Mouse (Mus musculus): ENCODE measurements around the gene Ccdc77. TPM values are rescaled to one million over a fixed set of nuclear protein-coding genes. Genes with fewer than 3 reads are reported as not detected.
A peak's percentile ranks its signal among the peaks of the same experiment; 100 is the strongest.

The Ccdc77 gene
- polyA plus RNA-seq, 1 experiment from 2014 or later, result 24.6 TPM

DNA sequence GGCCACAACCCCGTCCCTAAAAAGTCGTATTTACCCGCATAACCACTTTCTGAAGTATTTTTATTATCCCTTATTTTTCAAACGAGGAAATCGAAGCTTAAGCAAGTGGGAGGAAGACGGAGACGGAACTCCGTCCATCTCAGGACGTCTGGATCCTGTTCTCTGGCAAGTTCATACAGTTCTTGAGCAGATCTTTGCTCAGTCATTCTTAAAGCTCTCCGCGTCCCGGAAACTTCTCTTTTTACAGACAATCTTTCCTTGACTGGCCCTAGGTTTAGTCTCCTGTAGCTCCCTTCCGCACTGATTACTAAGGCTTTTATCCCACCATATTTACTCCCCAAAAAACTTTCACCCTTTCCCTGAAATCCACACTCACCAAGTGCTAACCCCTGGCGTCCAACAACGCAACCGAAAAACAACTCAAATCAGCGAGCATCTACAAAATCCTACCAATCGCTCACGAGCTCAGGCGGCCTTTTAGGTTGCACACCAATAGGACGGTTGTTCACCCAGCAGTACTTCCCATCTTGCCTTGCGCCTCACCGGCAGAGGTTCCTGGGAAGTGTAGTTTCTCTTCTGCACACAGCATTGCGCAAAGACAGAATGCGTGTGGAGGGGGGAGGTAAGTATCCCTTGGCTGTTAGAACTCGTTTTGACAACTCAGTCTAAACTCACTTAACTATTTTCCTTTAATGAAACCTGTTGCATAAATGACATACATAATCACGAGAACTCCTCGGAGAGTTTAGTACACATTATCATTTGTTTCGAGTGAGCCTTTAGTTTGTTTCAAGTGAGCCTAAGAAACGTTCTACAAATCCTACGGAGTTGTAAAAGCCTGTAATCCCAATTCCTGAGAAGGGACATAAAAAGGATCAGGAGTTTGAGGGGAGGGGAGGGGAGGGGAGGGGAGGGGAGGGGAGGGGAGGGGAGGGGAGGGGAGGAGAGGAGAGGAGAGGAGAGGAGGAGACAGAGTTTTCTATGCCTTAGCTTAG lies 6.9 kb downstream of the Ccdc77 start:
- 1% methylated on average over 31 of the region's 31 CpGs for WGBS
- H3K9me3 ChIP-seq, result no peaks in the 10 kb centered on the region
- H3K36me3 ChIP-seq, result peaks cover 12% of the 10 kb centered on the region; the same call in 1 of the 2 replicates
- ATAC-seq (ENCODE audit: low FRiP score, low read depth), result peak; percentile 98
- peaks cover 8% of the 10 kb centered on the region for H3K4me1 ChIP-seq
- H3K4me3 ChIP-seq, result peak overlapping the region; percentile 60
- H3K9ac ChIP-seq (replicated peaks), result peak overlapping the region; percentile 62
- H3K27me3 ChIP-seq, result no peaks in the 10 kb centered on the region
- peak overlapping the region; percentile 59 for H3K4me2 ChIP-seq (replicated peaks)
- peak overlapping the region; percentile 56 for H3K27ac ChIP-seq (replicated peaks)

DNA sequence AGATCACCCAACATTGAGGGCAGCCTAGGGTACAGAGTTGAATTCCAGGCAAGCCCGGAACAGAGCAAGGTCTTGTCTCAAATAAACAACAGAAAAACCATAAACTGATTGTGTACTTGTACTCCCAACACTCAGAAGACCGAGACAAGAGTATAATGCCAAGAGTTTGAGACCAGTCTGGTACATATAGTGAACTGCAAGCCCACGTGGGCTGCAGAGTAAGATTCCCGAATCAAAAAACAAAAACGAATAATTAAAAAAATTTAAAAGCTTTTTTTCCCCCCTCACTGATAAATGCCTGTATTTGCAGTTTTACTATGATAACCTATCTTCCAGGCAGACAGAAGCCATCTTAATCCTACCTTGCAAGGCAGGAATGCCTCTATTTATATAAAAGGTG lies 7.7 kb downstream of the Ccdc77 start:
- Histone ChIP-seq H3K36me3 (peaks cover 13% of the 10 kb centered on the region; the same call in 1 of the 2 replicates), H3K4me3 (peak overlapping the region; percentile 60), H3K27me3 (no peaks in the 10 kb centered on the region), H3K4me1 (peaks cover 8% of the 10 kb centered on the region), H3K9me3 (no peaks in the 10 kb centered on the region), H3K4me2 (replicated peaks) (peak overlapping the region; percentile 59), H3K27ac (replicated peaks) (peak overlapping the region; percentile 56; the same call in 1 of the 2 replicates), H3K9ac (replicated peaks) (peak overlapping the region; percentile 62)
- ATAC-seq (ENCODE audit: low FRiP score, low read depth), result no peak
- 43% methylated on average over 5 of the region's 5 CpGs for WGBS

DNA sequence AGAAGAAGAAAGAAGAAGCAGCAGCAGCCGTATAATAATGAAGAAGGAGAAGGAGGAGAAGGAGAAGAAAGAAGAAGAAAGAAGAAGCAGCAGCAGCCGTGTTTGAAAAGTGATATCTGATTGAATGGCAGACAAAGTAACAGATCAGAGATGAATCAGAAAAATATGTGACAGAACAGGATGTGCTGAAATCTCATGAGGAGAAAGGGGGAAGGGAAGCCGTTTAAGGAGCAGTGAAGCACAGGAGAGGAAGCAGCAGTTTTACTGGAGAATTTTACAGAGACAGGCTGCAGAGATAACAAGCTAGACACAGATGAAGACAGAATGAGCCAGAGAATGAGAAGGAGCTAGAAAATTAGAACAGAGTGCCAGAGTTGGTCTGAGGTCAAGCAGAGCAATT lies 15.2 kb downstream of the Ccdc77 start:
- Histone ChIP-seq H3K9me3 (no peaks in the 10 kb centered on the region), H3K4me1 (no peaks in the 10 kb centered on the region), H3K4me3 (no peak overlapping the region), H3K9ac (replicated peaks) (no peak overlapping the region), H3K27ac (replicated peaks) (no peak overlapping the region), H3K27me3 (no peaks in the 10 kb centered on the region), H3K36me3 (peaks cover 68% of the 10 kb centered on the region), H3K4me2 (replicated peaks) (no peak overlapping the region)
- ATAC-seq (ENCODE audit: low FRiP score, low read depth), result no peak
- 88% methylated on average over 3 of the region's 3 CpGs for WGBS

DNA sequence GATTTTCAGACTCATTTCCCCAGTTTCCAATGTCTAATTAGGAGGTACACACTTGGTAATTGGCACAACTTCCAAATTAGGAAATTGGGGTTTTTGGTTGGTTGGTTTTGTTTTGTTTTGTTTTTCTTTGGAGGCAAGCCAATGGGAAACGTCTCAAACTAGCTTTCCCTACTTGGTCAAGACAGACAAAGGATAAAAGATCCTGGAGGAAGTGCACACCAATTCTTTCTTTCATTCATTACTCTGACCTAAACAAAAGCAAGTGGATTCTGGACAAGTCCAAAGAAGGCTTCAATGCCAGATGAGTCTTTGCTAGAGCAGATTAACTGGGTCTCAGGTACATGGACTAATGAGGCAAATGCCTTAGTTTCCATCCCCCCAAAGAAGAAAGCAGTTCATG lies 20.2 kb downstream of the Ccdc77 start:
- H3K9me3 ChIP-seq, result no peaks in the 10 kb centered on the region
- H3K36me3 ChIP-seq, result peaks cover 79% of the 10 kb centered on the region
- no peak overlapping the region for H3K4me2 ChIP-seq (replicated peaks)
- H3K27ac ChIP-seq (replicated peaks), result no peak overlapping the region
- H3K9ac ChIP-seq (replicated peaks), result no peak overlapping the region
- H3K4me1 ChIP-seq, result no peaks in the 10 kb centered on the region
- no peaks in the 10 kb centered on the region for H3K27me3 ChIP-seq
- no peak for ATAC-seq (ENCODE audit: low FRiP score, low read depth)
- 77% methylated on average over 1 of the region's 1 CpGs for WGBS
- no peak overlapping the region for H3K4me3 ChIP-seq

DNA sequence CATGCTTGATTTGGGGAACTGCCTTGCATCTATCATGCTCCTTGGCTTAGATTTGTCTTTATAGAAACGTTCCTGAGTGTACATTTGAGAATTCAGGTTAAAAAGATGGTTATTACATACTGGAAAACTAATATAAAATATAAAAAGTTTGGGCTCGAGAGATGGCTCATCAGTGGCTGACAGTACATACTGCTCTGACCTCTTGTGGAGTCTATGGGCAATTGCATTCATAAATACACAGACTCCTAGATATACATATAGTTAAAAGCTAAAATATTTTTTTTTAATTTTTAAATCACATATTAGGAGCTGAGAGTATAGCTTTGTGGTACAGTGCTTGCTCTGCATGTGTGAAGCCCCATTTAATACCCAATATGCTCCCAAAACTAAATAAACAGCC lies 31.8 kb downstream of the Ccdc77 start:
- no peaks in the 10 kb centered on the region for H3K27me3 ChIP-seq
- H3K27ac ChIP-seq (replicated peaks), result no peak overlapping the region
- no peaks in the 10 kb centered on the region for H3K9me3 ChIP-seq
- peaks cover 82% of the 10 kb centered on the region for H3K36me3 ChIP-seq
- ATAC-seq (ENCODE audit: low FRiP score, low read depth), result no peak
- H3K4me3 ChIP-seq, result no peak overlapping the region
- no peak overlapping the region for H3K9ac ChIP-seq (replicated peaks)
- H3K4me1 ChIP-seq, result no peaks in the 10 kb centered on the region
- 85% methylated on average over 2 of the region's 2 CpGs for whole genome bisulfite sequencing
- H3K4me2 ChIP-seq (replicated peaks), result no peak overlapping the region

DNA sequence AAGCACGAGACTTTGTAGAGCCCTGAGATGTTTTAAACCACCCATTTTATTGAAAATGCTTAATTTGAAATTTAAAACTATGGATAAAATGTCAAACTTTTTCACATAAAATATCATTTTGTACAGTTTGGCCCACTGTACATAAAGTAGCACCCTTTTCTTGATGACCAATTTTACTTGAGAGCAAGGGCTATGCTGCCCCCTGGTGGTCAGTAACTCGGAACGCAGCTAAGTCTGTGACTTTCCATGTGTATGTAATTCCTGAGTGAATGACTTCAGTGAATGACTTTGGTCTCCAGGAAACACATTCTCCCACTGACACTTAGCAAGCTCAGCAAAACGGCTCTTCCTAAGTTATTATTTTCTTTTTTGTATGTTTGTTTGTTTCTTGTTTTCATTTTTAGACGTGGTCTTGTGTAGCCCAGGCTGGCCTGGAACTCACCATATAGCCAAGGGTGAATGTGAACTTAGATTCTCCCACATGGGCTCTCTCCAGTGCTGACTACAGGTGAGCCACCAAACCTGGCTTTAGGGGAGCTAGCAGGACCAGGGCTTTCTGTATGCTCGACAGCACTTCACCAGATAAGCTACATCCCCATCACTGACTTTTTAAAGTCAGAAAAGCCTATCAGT lies 39.8 kb downstream of the Ccdc77 start:
- ATAC-seq (ENCODE audit: low FRiP score, low read depth), result no peak
- Histone ChIP-seq H3K9me3 (no peaks in the 10 kb centered on the region), H3K27me3 (no peaks in the 10 kb centered on the region), H3K4me2 (replicated peaks) (no peak overlapping the region), H3K4me3 (no peak overlapping the region), H3K27ac (replicated peaks) (no peak overlapping the region), H3K9ac (replicated peaks) (no peak overlapping the region), H3K4me1 (no peaks in the 10 kb centered on the region), H3K36me3 (peaks cover 20% of the 10 kb centered on the region)
- WGBS, result 31% methylated on average over 6 of the region's 6 CpGs

DNA sequence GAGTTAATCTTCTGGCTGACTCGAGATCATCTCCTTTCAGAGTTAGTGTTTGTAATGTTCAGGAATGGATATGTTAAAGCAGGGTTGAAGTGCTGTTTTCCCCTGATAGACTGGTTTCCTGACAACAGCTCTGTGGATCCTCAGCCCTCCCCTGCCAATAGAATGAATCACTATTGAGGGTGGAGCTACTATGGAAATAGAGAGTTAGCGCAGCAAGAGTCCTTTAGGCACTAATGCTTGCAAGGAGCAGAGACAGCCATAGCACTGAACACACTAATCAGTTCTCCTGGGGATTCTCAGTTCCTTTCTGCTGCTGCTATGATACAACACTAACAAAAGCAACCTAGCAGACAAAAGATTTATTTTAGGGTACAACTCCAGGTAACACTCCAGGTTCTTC lies 43.8 kb downstream of the Ccdc77 start:
- Histone ChIP-seq H3K4me3 (no peak overlapping the region), H3K9me3 (no peaks in the 10 kb centered on the region), H3K4me2 (replicated peaks) (no peak overlapping the region), H3K27me3 (no peaks in the 10 kb centered on the region), H3K4me1 (no peaks in the 10 kb centered on the region), H3K9ac (replicated peaks) (no peak overlapping the region), H3K36me3 (peaks cover 9% of the 10 kb centered on the region), H3K27ac (replicated peaks) (no peak overlapping the region)
- 74% methylated on average over 2 of the region's 2 CpGs for WGBS
- no peak for ATAC-seq (ENCODE audit: low FRiP score, low read depth)

DNA sequence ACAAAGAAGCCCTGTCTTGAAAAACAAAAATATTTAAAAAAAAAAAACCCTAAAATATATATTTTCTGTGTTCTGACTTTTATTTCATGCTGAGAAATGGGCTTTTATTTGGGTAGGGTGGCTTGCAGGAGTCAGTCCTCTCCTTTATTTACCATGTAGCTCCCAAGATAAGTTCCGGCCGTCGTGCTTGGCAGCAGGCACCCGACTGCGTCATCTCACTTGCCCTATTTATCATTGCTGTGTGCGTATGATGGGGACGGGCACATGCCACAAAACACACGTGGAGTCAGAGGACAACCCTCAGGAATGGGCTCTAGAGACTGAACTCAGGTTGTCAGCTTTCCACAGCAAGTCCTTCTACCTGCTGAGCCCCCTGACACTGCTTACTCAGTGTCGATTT lies 45.0 kb downstream of the Ccdc77 start:
- 91% methylated on average over 9 of the region's 9 CpGs for WGBS
- no peaks in the 10 kb centered on the region for H3K27me3 ChIP-seq
- ATAC-seq (ENCODE audit: low FRiP score, low read depth), result no peak

DNA sequence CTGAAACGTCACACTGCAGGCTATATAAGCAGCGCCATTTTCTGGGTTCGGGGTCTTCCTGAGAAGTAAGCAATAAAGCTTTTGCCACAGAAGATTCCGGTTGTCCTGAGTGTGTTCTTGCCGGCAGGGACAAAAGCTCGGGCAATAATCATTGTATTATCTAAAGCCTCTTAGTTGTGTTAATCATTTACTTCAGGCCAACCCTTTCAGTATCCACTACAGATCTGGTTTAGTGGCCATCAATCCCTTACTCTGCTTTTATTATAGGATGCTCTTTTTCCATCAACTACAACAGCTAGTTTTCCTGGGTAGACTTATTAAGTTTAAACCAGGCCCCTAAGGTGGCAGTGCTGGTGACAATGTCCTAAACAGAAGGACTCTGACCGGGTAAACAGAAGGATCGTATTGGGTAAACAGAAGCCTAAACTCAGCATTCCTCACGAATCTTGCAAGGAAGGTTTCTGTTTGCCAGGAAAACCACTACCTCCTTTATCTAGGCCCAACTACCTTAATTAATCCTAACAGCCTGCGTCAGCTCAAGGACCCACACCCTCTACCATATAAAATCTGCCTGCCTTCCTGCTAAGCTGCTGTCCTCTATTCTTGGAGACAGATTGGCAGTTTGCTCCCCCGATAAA lies 45.8 kb downstream of the Ccdc77 start:
- no peaks in the 10 kb centered on the region for H3K9me3 ChIP-seq
- H3K9ac ChIP-seq (replicated peaks), result no peak overlapping the region
- no peaks in the 10 kb centered on the region for H3K27me3 ChIP-seq
- no peaks in the 10 kb centered on the region for H3K4me1 ChIP-seq
- no peak overlapping the region for H3K4me3 ChIP-seq
- H3K4me2 ChIP-seq (replicated peaks), result no peak overlapping the region
- no peak overlapping the region for H3K27ac ChIP-seq (replicated peaks)
- WGBS, result 82% methylated on average over 11 of the region's 11 CpGs
- ATAC-seq (ENCODE audit: low FRiP score, low read depth), result no peak
- no peaks in the 10 kb centered on the region for H3K36me3 ChIP-seq

More for the DNA sequence above, 45.0 kb downstream of the Ccdc77 start:
- Histone ChIP-seq H3K9ac (replicated peaks) (no peak overlapping the region), H3K4me3 (no peak overlapping the region), H3K4me1 (no peaks in the 10 kb centered on the region), H3K9me3 (no peaks in the 10 kb centered on the region), H3K36me3 (no peaks in the 10 kb centered on the region), H3K27ac (replicated peaks) (no peak overlapping the region), H3K4me2 (replicated peaks) (no peak overlapping the region)

DNA sequence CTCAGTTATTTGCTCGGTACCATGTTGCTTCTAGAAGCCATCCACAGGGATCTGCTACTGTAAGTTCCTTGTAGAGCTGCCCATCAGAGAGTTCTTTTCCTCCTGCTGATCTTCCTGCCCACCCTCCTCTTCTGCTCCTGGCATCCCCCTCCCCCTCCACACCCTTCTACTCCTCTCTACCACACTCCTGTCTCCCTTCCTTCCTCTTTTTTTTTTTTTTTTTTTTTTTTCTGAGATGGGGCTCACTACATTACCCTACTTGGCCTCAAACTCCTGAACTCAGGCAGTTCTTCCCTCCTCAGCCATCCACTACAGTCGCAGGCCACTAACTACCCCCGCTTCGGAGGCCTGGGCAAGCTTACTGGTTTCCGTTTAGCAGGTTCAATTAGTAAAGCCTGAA lies 51.7 kb downstream of the Ccdc77 start:
- Histone ChIP-seq H3K9ac (replicated peaks) (no peak overlapping the region), H3K36me3 (no peaks in the 10 kb centered on the region)
- WGBS, result 87% methylated on average over 5 of the region's 5 CpGs

DNA sequence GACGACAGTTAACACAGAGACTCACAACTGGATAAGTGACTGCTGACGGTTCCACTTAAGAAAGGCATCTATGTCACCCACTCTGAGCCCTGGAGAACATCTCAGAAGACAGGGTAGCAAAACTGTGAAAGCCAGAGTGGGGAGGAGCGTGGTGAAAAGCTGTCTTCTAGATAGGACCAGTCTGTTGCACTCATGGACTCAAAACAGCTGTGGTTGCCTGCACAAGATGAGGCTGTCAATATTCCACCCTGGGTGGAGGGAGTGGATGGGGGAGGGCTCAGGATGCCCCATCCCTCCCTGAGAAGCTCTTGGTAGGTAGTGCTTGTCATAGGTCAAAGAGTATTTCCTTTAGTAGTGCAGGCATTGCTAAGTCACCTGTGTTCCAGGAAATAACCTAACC lies 54.4 kb downstream of the Ccdc77 start:
- Histone ChIP-seq H3K9ac (replicated peaks) (no peak overlapping the region), H3K36me3 (no peaks in the 10 kb centered on the region), H3K9me3 (no peaks in the 10 kb centered on the region), H3K4me2 (replicated peaks) (no peak overlapping the region), H3K27ac (replicated peaks) (no peak overlapping the region), H3K4me1 (no peaks in the 10 kb centered on the region), H3K27me3 (no peaks in the 10 kb centered on the region), H3K4me3 (no peak overlapping the region)
- no peak for ATAC-seq (ENCODE audit: low FRiP score, low read depth)
- 65% methylated on average over 3 of the region's 3 CpGs for WGBS

More for the DNA sequence above, 51.7 kb downstream of the Ccdc77 start:
- Histone ChIP-seq H3K4me2 (replicated peaks) (no peak overlapping the region), H3K27me3 (no peaks in the 10 kb centered on the region), H3K27ac (replicated peaks) (no peak overlapping the region), H3K4me3 (no peak overlapping the region), H3K4me1 (no peaks in the 10 kb centered on the region), H3K9me3 (no peaks in the 10 kb centered on the region)
- no peak for ATAC-seq (ENCODE audit: low FRiP score, low read depth)

DNA sequence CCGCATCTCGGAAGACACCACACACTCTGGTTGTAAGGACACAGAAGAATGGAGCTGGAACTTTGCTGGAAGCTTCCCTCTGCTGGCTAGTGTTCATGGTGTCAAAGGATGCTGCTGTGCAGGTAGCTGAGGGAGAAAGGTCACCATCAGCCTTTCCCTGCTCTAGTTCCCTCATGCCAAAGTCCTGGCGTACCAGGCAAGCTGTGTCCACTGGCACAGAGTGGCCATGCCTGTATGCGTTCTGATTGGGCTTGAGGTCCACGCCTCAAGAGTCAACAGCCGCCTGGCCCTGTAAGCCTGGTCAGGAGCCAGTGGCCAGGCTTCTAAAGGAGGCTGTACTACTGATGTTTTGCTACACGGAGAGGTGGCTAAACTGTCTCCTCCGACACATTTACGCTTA lies 54.8 kb downstream of the Ccdc77 start:
- Histone ChIP-seq H3K27ac (replicated peaks) (no peak overlapping the region), H3K4me2 (replicated peaks) (no peak overlapping the region), H3K9me3 (no peaks in the 10 kb centered on the region), H3K4me3 (no peak overlapping the region), H3K36me3 (no peaks in the 10 kb centered on the region), H3K4me1 (no peaks in the 10 kb centered on the region), H3K9ac (replicated peaks) (no peak overlapping the region), H3K27me3 (no peaks in the 10 kb centered on the region)
- ATAC-seq (ENCODE audit: low FRiP score, low read depth), result no peak
- 76% methylated on average over 9 of the region's 9 CpGs for WGBS

All from midbrain, embryonic 12.5 days (tissue).